Mouse (Mus musculus) MEL (cell line): ENCODE data around the gene Kcna6.

Source experiments
- BHLHE40 ChIP-seq: IDR thresholded peaks from 2 replicates; pipeline ENCODE4 v1.6.1; 2012; ENCODE audit warnings: low read depth, mild to moderate bottlenecking, inconsistent platforms, low read length, improper control_type of control experiment, borderline replicate concordance
- CTCF ChIP-seq, 3 experiments: IDR thresholded peaks in 2 of 3; conservative IDR thresholded peaks in 1 of 3; 2 replicates each; pipeline ENCODE4 v1.5.1; 2011 to 2012; ENCODE audit warnings: low read length in 3 of 3, low read depth in 2 of 3, mild to moderate bottlenecking in 2 of 3, improper control_type of control experiment in 1 of 3, inconsistent platforms in 1 of 3, mixed read lengths in 1 of 3, moderate library complexity in 1 of 3; ENCODE audit not compliant: control insufficient read depth in 1 of 3, insufficient read depth in 1 of 3, poor library complexity in 1 of 3, severe bottlenecking in 1 of 3
- EP300 ChIP-seq, 2 experiments: IDR thresholded peaks; 2 replicates each; pipeline ENCODE4 v1.6.1; 2011; ENCODE audit warnings: improper control_type of control experiment in 2 of 2, low read length in 2 of 2, low read depth in 1 of 2, mild to moderate bottlenecking in 1 of 2
- MXI1 ChIP-seq: IDR thresholded peaks from 2 replicates; pipeline ENCODE4 v1.6.1; 2011; ENCODE audit warnings: mild to moderate bottlenecking, low read depth, low read length, improper control_type of control experiment
- MYC ChIP-seq: IDR thresholded peaks from 2 replicates; pipeline ENCODE4 v1.6.1; 2011; ENCODE audit warnings: low read depth, mild to moderate bottlenecking, low read length, improper control_type of control experiment, moderate library complexity
- POLR2A ChIP-seq, 2 experiments: IDR thresholded peaks; 2 replicates each; pipeline ENCODE4 v1.6.1; 2011 to 2012; ENCODE audit warnings: low read length in 2 of 2, mild to moderate bottlenecking in 2 of 2, control low read depth in 1 of 2, improper control_type of control experiment in 1 of 2, low read depth in 1 of 2, moderate library complexity in 1 of 2; ENCODE audit not compliant: control insufficient read depth in 1 of 2, insufficient read depth in 1 of 2, poor library complexity in 1 of 2
- RAD21 ChIP-seq: IDR thresholded peaks from 2 replicates; pipeline ENCODE4 v1.6.1; 2011; ENCODE audit warnings: mild to moderate bottlenecking, low read depth, low read length, improper control_type of control experiment
- ZC3H11A ChIP-seq: IDR thresholded peaks from 2 replicates; pipeline ENCODE4 v1.6.1; 2012; ENCODE audit warnings: low read depth, mild to moderate bottlenecking, inconsistent platforms, low read length, improper control_type of control experiment

- TF ChIP-seq CTCF (IDR thresholded peaks at IDR 0.05 in 2 of 3, conservative IDR thresholded peaks at IDR 0.05 in 1 of 3; ENCODE audit: control insufficient read depth in 1 of 3, insufficient read depth in 1 of 3, low read depth in 2 of 3, low read length in 3 of 3, poor library complexity in 1 of 3, severe bottlenecking in 1 of 3) (no peak), RAD21 (no peak), EP300 (IDR thresholded peaks at IDR 0.05; ENCODE audit: low read depth in 1 of 2, low read length in 2 of 2) (no peak), POLR2A (IDR thresholded peaks at IDR 0.05; ENCODE audit: control insufficient read depth in 1 of 2, insufficient read depth in 1 of 2, low read depth in 1 of 2, low read length in 2 of 2, poor library complexity in 1 of 2) (no peak), ZC3H11A (no peak), MXI1 (no peak), BHLHE40 (no peak), MYC (no peak)
Observed at GRCm38 (mm10) chr6:126777889-126778288, 37.4 kb upstream of the Kcna6 start.
